Mouse (Mus musculus): ENCODE measurements around the gene Fcrl5. TPM values are rescaled to one million over a fixed set of nuclear protein-coding genes. Genes with fewer than 3 reads are reported as not detected.

The Fcrl5 gene
- polyA plus RNA-seq, 1 experiment from 2014 or later: not detected

Other genes with a start within 250 kb of the Fcrl5 start
- 11.4 and 12.4 TPM in 2 replicates for gene Fcrls, start 172.0 kb upstream of the Fcrl5 start, polyA plus RNA-seq (2015; fragmentation: Nextera tagmentation; extraction: Ambion mirVana)
- 2.0 and 2.5 TPM in 2 replicates for gene Cd5l, start 77.9 kb upstream of the Fcrl5 start, polyA plus RNA-seq (2015; fragmentation: Nextera tagmentation; extraction: Ambion mirVana)
- 0.35 and 0.39 TPM in 2 replicates for gene Fcrl1, start 59.4 kb upstream of the Fcrl5 start, polyA plus RNA-seq (2015; fragmentation: Nextera tagmentation; extraction: Ambion mirVana)
- 14.4 and 17.1 TPM in 2 replicates for gene Etv3, start 89.6 kb downstream of the Fcrl5 start, polyA plus RNA-seq (2015; fragmentation: Nextera tagmentation; extraction: Ambion mirVana)
- gene Arhgef11, start 181.8 kb downstream of the Fcrl5 start, polyA plus RNA-seq (2015; fragmentation: Nextera tagmentation; extraction: Ambion mirVana): 14.7 and 16.7 TPM in 2 replicates